Mouse (Mus musculus): ENCODE data around the gene Ppm1d.

The Ppm1d gene

DNA sequence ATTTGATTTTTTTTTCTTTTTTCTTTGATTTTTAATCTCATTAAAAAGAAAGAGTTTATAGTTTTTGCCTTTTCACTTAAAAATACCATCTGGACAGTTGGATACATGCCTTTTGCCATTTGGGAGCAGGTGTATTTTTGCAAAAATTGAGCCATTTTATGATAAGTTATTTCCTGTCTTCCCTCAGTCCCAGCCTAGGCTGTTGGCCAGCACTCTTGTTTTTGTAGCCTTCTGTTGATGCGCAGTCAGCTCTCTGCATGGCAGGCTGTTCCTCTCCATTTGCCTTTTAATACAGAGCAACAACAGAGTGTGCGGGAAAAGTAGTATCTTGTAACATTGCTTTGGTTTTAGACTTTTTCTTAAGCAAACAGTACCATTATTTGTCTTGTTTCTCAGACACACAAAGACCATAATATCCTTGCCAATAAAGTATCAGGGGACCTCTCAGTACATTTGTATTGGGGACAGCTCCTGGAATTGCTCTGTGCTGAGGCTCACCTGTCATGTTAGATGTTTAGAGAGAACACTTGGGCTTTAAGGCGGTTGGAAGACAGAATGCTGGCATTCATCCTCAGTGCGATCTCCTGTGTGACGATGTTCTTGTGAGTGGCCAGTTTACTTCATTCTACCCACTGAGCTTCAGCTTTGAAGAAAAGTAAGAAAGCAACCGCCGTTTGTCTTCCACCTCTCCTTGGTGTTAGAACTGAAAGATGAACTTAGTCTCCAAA, 18.3 kb downstream of the Ppm1d start:
- peak; percentile 29 to 36 for DNase-seq

GRCm38 (mm10) chr11:85334778-85335177, 23.7 kb downstream of the Ppm1d start:
- DNase-seq, result peak; percentile 57 to 83

DNA sequence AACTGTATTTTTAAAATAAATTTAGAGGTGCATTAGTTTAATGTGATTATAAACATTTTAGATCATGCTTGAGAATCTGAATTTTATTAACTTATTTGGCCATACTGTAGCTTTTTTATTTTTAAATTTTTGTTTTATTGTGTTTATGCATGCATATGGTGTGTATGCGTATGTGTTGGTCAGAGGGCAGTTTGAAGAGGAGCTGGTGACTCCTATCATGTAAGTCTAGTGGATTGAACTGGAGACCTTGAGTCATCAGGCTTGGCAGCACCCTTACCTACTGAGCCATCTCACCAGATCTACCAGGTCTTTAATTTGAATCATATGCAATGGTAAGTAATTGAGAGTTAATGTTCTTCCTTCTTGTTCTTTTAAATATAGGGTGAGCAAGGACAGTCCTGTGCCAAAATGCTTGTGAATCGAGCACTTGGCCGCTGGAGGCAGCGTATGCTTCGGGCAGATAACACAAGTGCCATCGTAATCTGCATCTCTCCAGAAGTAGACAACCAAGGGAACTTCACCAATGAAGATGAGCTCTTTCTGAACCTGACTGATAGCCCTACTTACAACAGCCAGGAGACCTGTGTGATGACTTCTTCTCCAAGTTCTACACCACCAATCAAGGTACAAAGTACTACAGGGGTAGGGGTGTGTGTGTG, 28.3 kb downstream of the Ppm1d start:
- no peak for DNase-seq

- no peak for DNase-seq
Measured at GRCm38 (mm10) chr11:85340070-85340616, 29.1 kb downstream of the Ppm1d start.

DNA sequence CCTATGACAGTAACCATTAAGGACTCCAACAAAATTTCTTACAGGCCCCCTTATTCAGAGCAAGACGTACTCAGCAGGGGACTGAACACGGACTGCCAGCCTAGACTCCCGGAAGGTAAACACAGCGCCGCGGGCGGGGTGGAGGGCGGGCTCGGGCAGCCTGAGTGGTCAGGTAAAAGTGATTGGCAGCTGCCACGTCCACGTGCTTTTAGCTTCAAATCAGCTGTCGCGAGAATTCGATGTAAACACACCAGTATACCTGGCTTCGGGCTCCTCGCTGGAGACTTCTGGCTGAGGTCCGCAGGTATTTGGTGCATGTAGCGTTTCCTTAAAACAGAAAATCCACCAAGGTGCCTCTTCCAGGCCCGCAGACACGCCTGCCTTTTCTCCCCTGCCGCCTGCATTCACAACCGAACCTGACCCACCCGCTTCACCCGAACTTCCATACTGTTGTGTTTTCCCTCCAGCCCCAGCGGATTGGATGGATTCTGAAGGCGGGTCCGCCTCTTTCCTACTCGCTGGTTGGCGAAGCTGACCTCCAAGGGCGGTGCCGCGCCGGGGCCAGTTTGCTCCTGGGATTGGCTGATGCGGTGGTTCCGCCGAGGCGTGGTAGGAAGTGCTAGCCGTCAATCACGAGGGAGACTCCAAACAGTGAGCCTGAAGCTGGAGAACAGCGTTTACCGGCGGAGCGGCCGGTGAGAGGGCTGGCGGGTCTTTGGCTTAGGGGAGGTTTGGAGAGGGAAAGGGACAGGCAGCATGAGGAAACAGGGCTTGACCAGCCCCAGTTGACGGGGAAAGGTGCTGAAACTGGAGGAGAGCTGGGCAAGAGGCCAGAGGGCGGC, 41.7 kb downstream of the Ppm1d start, which contains the start of gene Bcas3:
TSS of gene Bcas3 (plus strand) at position 629 of the 842 bp plus-strand sequence.
- DNase-seq, result peak; percentile 98 to 100

DNA sequence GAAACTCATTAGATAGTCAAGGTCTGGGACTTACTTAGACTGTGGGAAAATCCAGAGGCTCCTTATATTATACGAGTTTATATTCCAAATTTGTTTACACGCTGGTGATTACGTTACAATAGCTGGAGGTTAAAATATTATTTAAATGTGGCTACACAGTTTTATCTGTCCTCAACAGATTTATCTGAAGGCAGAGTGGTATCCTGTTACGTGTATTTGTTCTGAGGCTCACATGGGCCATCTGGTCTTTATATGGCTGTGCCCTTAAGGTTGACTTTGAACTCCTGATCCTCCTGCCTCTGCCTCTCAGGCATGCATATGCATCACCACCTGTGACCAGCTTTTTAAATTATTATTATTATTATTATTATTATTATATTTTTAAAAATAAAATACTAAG, 42.8 kb downstream of the Ppm1d start:
- DNase-seq, result no peak

DNA sequence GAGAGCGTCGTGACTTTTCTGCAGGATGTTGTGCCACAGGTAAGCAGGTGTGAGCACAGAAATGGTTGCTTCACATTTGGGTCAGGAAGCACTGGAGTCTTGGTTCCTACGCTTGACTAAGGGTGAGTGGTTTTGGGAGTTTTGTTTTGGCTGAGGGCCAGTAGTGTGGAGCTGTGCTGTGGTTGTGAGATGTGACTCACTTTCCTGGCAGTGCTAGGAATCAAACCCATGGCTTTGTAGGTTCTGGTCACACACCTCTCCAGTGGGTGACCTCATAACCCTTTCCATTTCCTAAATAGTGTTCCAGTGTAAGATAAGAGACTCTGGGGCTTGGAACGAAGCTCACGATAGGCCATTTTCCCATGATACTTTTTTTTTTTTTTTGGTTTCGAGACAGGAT, 48.6 kb downstream of the Ppm1d start:
- no peak for DNase-seq

GRCm38 (mm10) chr11:85361621-85362020, 50.6 kb downstream of the Ppm1d start:
- no peak for DNase-seq

DNA sequence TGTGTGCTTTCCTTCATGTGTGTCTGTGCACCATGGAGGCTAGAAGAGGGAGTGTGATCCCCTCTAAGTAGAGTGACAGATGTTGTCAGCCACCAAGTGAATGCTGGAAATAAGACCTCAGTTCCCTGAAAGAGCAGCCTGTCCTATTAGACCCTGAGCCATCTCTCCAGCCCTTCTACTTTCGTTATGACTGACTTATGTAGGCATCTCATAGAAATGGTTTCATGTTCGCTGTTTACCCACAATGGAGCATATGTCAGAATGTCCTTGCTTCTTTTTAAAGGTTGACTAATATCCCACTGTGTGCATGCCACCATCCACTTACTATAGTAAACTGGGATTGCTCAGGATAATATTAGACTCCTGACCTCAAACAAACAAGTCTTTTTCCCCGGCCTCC, 55.1 kb downstream of the Ppm1d start:
- no peak for DNase-seq

GRCm38 (mm10) chr11:85367823-85368222, 56.8 kb downstream of the Ppm1d start:
- no peak for DNase-seq

DNA sequence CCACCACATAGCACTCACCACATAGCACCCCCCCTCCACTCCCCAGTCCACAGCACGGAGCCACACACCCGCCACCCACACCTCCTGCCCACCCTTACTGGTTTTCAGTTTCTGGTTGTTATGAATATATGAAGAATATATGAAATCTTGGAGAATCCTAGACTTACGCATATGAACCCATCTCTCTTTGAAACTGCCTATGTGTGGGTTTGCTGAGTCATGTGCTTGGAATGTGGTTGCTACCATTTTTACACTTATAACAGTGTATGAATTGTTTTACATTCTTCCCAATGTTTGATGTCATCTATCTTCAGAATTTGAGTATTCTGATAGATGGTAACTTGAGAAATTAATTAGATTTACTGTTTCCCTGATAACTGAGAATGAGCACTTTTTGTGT, 68.0 kb downstream of the Ppm1d start:
- DNase-seq, result no peak

DNA sequence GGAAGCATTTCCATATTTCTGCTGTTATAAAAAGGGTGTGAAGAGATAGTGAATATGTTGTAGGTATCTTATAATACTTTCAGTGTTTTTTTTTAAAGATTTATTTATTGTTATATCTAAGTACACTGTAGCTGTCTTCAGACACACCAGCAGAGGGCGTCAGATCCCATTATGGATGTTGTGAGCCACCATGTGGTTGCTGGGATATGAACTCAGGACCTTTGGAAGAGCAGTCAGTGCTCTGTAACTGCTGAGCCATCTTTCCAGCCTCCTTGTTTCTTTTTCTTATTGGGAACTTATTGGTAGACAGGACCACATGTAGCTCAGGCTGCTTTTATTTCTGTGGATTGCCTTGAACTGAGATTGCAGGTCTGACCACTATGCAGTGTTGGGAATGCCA, 69.0 kb downstream of the Ppm1d start:
- no peak for DNase-seq

- DNase-seq, result peak; percentile 71 to 85
Measured at GRCm38 (mm10) chr11:85382055-85382454, 71.0 kb downstream of the Ppm1d start.

GRCm38 (mm10) chr11:85383975-85384821, 73.2 kb downstream of the Ppm1d start:
- DNase-seq, result no peak

GRCm38 (mm10) chr11:85392179-85392863, 81.3 kb downstream of the Ppm1d start:
- DNase-seq, result peak; percentile 8 to 34

DNA sequence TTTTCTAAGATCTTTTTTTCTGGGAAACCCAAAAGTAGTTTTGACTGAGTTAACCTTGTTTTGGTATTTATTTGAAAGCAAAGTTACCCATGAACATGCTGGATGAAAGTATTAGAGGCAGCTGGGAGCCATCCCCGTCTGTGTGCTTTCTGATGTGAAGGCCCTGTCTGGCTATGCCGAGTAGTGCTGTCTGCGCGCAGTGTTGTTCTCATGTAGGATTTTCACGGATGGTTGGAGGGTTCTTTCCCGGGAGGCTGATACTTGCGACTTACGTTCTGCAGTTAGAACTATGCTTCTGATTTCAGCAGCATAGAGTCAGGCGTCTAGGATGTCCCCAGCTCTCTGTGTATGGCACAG, 81.8 kb downstream of the Ppm1d start:
- no peak for DNase-seq

- DNase-seq, result peak in 1 of 2 experiments; percentile 22
Measured at GRCm38 (mm10) chr11:85393990-85394389, 82.9 kb downstream of the Ppm1d start.

GRCm38 (mm10) chr11:85395361-85395760, 84.3 kb downstream of the Ppm1d start:
- peak in 1 of 2 experiments; percentile 13 for DNase-seq
